Mouse (Mus musculus): ENCODE measurements around the gene Plekha5.
"Not testable (repeated sequence)": the region's sequence is repeated elsewhere in the genome, so short reads cannot be mapped to it uniquely, and the experiment has no call there.

The Plekha5 gene

GRCm38 (mm10) chr6:140480425-140481081 is 56.7 kb downstream of the Plekha5 start:
- in situ Hi-C loops (cut with MboI; ENCODE audit: low pct_unique_long_range_greater_than_20kb in 1 of 2, low sequenced_read_pairs in 2 of 2, unreplicated experiment in 1 of 2): no loop called here

GRCm38 (mm10) chr6:140481701-140482460 is 58.0 kb downstream of the Plekha5 start:
- in situ Hi-C loops (cut with MboI; ENCODE audit: low pct_unique_long_range_greater_than_20kb in 1 of 2, low sequenced_read_pairs in 2 of 2, unreplicated experiment in 1 of 2): no loop called here

- in situ Hi-C loops (cut with MboI; ENCODE audit: low pct_unique_long_range_greater_than_20kb in 1 of 2, low sequenced_read_pairs in 2 of 2, unreplicated experiment in 1 of 2): no loop called here
Measured at GRCm38 (mm10) chr6:140484170-140484569, 60.3 kb downstream of the Plekha5 start.

- in situ Hi-C loops (cut with MboI; ENCODE audit: low pct_unique_long_range_greater_than_20kb in 1 of 2, low sequenced_read_pairs in 2 of 2, unreplicated experiment in 1 of 2): no loop called here
Measured at GRCm38 (mm10) chr6:140485636-140486035, 61.8 kb downstream of the Plekha5 start.

GRCm38 (mm10) chr6:140486685-140487084 is 62.8 kb downstream of the Plekha5 start:
- in situ Hi-C loops (cut with MboI; ENCODE audit: low pct_unique_long_range_greater_than_20kb in 1 of 2, low sequenced_read_pairs in 2 of 2, unreplicated experiment in 1 of 2): no loop called here

GRCm38 (mm10) chr6:140487489-140487888 is 63.6 kb downstream of the Plekha5 start:
- in situ Hi-C loops (cut with MboI; ENCODE audit: low pct_unique_long_range_greater_than_20kb in 1 of 2, low sequenced_read_pairs in 2 of 2, unreplicated experiment in 1 of 2): no loop called here

GRCm38 (mm10) chr6:140488673-140489072 is 64.8 kb downstream of the Plekha5 start:
- in situ Hi-C loops (cut with MboI; ENCODE audit: low pct_unique_long_range_greater_than_20kb in 1 of 2, low sequenced_read_pairs in 2 of 2, unreplicated experiment in 1 of 2): no loop called here

GRCm38 (mm10) chr6:140489570-140489969 is 65.7 kb downstream of the Plekha5 start:
- in situ Hi-C loops (cut with MboI; ENCODE audit: low pct_unique_long_range_greater_than_20kb in 1 of 2, low sequenced_read_pairs in 2 of 2, unreplicated experiment in 1 of 2): no loop called here

GRCm38 (mm10) chr6:140490220-140490619 is 66.4 kb downstream of the Plekha5 start:
- in situ Hi-C loops (cut with MboI; ENCODE audit: low pct_unique_long_range_greater_than_20kb in 1 of 2, low sequenced_read_pairs in 2 of 2, unreplicated experiment in 1 of 2): no loop called here

- in situ Hi-C loops (cut with MboI; ENCODE audit: low pct_unique_long_range_greater_than_20kb in 1 of 2, low sequenced_read_pairs in 2 of 2, unreplicated experiment in 1 of 2): no loop called here
Measured at GRCm38 (mm10) chr6:140490921-140491537, 67.2 kb downstream of the Plekha5 start.

- in situ Hi-C loops (cut with MboI; ENCODE audit: low pct_unique_long_range_greater_than_20kb in 1 of 2, low sequenced_read_pairs in 2 of 2, unreplicated experiment in 1 of 2): no loop called here
Measured at GRCm38 (mm10) chr6:140492043-140492442, 68.2 kb downstream of the Plekha5 start.

GRCm38 (mm10) chr6:140498074-140498473 is 74.2 kb downstream of the Plekha5 start:
- in situ Hi-C loops (cut with MboI; ENCODE audit: low pct_unique_long_range_greater_than_20kb in 1 of 2, low sequenced_read_pairs in 2 of 2, unreplicated experiment in 1 of 2): no loop called here

GRCm38 (mm10) chr6:140498958-140499357 is 75.1 kb downstream of the Plekha5 start:
- in situ Hi-C loops (cut with MboI; ENCODE audit: low pct_unique_long_range_greater_than_20kb in 1 of 2, low sequenced_read_pairs in 2 of 2, unreplicated experiment in 1 of 2): no loop called here

- in situ Hi-C loops (cut with MboI; ENCODE audit: low pct_unique_long_range_greater_than_20kb in 1 of 2, low sequenced_read_pairs in 2 of 2, unreplicated experiment in 1 of 2): not testable (repeated sequence)
Measured at GRCm38 (mm10) chr6:140500829-140501228, 77.0 kb downstream of the Plekha5 start.

- in situ Hi-C loops (cut with MboI; ENCODE audit: low pct_unique_long_range_greater_than_20kb in 1 of 2, low sequenced_read_pairs in 2 of 2, unreplicated experiment in 1 of 2): no loop called here
Measured at GRCm38 (mm10) chr6:140501841-140502240, 78.0 kb downstream of the Plekha5 start.

- in situ Hi-C loops (cut with MboI; ENCODE audit: low pct_unique_long_range_greater_than_20kb in 1 of 2, low sequenced_read_pairs in 2 of 2, unreplicated experiment in 1 of 2): no loop called here
Measured at GRCm38 (mm10) chr6:140504796-140505195, 80.9 kb downstream of the Plekha5 start.

- in situ Hi-C loops (cut with MboI; ENCODE audit: low pct_unique_long_range_greater_than_20kb in 1 of 2, low sequenced_read_pairs in 2 of 2, unreplicated experiment in 1 of 2): no loop called here
Measured at GRCm38 (mm10) chr6:140507605-140508004, 83.8 kb downstream of the Plekha5 start.

- in situ Hi-C loops (cut with MboI; ENCODE audit: low pct_unique_long_range_greater_than_20kb in 1 of 2, low sequenced_read_pairs in 2 of 2, unreplicated experiment in 1 of 2): no loop called here
Measured at GRCm38 (mm10) chr6:140508475-140509150, 84.8 kb downstream of the Plekha5 start.

GRCm38 (mm10) chr6:140509151-140509530 is 85.3 kb downstream of the Plekha5 start:
- in situ Hi-C loops (cut with MboI; ENCODE audit: low pct_unique_long_range_greater_than_20kb in 1 of 2, low sequenced_read_pairs in 2 of 2, unreplicated experiment in 1 of 2): no loop called here

Measured in mouse embryonic stem cell (cell line).